Mouse (Mus musculus): Measurements from ENCODE around the gene Lipt1.

Lipt1 gene

DNA sequence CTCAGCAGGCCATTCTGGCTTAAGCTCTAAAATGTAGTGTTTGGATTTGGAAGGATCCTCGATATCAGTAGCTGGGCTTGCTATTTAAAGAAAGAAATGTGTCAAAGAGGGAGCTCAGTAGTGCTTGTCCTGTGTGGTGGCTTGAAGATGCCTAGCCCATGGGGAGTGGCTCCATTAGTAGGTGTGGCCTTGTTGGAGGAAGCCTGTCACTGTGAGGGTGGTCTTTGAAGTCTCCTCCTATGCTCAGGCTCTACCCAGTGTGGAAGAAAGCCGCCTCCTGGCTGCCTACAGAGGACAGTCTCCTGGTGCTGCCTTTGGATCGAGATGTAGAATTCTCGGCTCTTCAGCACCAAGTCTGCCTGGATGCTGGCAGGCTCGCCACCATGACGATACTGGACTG, 28.8 kb downstream of the Lipt1 start:
- no peak for DNase-seq

DNA sequence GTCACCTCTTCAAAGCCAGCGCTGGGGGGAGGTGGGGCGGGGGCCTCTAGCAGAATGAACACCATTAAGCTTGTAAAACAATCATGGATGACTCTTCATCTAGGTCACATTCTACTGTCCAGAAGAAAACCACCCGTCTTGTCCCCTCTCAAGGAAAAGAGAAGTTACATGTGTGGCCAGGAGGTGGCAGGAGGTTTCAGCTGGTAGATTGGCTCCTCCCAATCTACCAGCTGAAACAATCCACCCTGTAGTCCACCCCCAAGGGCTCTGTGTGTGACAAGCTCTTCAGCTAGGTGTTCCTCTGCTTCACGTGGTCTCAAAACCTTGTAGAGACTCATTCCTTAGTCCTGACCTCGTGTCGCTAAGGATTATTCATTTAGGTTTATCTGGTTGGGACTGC, 31.6 kb downstream of the Lipt1 start:
- no peak for DNase-seq

DNA sequence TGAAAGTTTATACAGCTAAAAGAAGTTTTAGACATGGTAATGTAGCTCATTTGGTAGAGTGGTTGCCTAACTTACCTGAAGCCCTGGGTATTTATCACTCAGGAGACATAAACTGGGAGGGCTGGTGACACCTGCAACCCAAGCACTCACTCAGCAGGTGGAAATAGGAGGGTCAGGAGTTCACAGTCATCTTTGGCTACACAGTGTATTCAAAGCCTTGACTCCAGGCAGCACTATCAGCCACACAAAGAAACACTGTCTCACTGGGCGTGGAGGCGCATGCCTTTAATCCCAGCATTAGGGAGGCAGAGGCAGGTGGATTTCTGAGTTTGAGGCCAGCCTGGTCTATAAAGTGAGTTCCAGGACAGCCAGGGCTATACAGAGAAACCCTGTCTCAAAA, 41.2 kb downstream of the Lipt1 start:
- DNase-seq, result no peak

DNA sequence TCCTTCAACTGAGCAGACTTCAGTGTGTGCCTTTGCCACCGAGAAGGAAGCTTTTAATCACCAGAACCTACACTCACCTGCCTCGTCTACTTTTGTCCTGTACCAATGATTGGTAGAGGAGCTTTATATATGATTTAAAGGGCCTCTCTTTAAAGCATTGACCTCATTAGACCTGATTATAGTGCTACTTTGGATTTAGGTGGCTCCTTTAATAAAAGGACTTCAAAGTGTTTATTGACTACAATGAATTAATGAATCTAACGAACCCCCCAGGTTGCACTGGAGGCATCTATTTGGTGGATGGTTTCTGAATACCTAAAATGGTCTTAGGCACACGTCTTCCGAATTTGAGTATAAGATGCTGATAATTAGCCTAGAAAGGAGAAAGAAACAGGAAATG, 44.9 kb downstream of the Lipt1 start, which contains the start of gene Lyg2:
Gene Lyg2, minus strand, starts transcription at position 101 of the 400 bp plus-strand sequence.
- no peak for DNase-seq

DNA sequence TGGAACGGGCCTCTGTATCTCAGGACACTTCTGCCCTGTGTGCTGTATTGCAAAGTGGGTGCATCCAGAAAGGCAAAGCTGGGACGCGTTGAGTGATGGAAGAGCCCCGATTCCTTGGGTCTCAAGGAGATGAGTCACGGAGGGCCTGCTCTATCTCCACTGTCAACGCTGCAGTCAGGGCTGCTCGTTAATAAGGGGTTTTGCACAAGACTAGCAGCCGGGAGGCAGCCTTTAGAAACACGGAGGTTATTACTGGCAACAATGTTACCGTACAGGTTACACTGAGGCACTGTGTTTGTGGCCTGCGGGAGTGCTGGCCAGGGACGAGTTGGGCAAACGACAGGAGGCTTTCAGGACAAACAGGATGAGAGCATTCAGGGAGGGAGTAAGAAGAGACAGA, 46.1 kb downstream of the Lipt1 start:
- DNase-seq, result no peak

DNA sequence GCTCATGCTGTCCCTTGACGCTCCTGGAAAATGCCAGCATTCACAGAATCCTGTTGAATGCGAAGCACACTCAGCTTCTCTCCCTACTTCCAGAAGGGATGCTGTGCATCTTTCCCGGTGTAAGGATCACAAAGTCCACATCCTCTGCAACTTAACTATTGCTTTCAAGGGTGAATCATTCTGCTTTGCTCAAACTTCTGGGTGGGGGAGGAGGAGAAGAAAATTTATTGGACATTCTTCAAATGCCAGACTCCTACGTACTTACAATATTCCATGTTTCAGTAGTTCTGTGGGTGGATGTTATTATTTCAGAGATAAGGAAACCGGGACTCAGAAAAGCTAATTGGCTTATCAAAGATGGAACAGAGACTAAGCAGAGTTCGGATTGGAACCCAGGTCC, 46.6 kb downstream of the Lipt1 start:
- DNase-seq, result no peak

DNA sequence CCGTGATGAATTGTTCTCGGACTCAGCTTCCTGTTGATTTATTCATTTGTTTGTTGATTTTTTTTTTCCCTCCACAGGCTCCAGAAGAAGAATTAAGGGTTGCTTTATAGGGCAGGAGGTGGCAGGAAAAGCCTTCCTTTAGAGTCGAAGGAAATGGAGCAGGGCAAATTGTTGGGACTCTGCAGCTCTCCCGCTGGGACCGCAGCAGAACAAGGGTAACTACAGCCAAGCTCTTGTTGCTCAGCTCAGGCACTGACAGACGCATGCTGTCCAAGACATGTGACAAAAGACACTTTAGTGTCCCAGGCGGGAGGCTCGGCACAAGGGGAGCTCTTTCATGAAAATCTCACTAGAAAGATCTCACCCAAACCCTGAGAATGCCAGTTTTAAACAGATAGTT, 51.0 kb downstream of the Lipt1 start:
- peak; percentile 16 for DNase-seq
